Mouse (Mus musculus): ENCODE data around the gene Rbmx2.
A peak's percentile ranks its signal among the peaks of the same experiment; 100 is the strongest.

Rbmx2 gene

DNA sequence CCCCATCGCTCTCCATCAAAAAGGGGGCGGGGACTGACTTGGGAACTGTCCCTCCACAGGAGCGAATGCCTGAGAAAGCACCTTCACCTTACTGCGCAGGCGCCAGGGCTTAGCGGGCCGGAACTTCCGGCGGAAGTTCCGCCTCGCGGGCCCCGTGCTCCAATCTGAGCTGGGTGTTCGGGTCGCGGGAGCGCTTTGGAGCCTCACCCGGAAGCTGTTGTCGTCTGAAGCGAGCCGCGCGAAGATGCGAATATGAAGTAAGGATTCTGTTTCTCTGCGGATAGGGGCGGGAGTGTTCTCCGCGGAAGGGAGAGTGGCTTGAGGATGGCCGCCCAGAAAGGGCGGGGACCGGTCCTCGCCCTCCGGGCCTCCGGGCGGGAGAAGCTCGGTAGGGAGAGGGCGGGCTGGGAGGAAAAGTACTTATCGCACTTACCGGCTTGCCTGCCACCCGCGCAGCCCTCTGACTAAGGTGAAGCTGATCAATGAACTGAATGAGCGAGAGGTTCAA is at the start of gene Rbmx2:
Rbmx2 (plus strand) TSS at position 141 of the 508 bp plus-strand sequence.
- DNase-seq (ENCODE audit: low spot score in 2 of 2), result peak; percentile 82 to 93

DNA sequence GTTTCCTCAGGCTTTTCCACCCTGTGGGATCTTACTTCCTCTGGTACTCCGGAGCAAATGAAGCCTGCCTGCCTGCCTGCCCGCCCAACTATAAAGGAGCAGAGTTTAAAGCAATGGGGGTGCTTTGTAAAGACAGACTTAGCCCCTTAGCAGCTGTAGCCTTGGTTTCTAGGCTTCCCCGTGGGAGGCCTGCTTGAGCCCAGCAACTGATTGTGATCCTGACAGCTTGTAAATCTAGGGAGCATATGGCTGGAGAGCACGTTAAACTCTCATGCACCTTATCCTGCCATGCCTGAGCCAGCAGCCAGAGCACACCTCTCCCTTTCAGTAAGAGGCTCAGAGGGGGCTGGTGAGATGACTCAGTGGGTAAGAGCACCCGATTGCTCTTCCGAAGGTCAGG is 28.0 kb upstream of the Rbmx2 start:
- no peak for DNase-seq (ENCODE audit: low spot score in 2 of 2)

DNA sequence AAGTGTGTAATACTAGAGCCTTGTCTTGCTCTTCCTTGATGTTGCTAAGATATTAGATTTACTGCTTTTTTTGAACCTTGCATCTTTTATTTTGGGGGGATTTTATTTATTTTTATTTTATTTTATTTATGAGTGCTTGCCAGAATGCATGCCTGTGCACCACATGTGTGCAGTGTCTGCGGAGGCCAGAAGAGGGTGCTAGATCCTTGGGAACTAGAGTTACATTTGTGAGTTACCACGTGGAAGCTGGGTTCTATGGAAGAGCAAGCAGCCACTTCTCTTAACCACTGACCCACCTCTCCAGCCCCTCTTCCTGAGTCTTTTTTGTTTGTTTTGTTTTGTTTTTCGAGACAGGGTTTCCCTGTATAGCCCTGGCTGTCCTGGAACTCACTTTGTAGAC is 25.2 kb upstream of the Rbmx2 start:
- no peak for DNase-seq (ENCODE audit: low spot score in 2 of 2)

DNA sequence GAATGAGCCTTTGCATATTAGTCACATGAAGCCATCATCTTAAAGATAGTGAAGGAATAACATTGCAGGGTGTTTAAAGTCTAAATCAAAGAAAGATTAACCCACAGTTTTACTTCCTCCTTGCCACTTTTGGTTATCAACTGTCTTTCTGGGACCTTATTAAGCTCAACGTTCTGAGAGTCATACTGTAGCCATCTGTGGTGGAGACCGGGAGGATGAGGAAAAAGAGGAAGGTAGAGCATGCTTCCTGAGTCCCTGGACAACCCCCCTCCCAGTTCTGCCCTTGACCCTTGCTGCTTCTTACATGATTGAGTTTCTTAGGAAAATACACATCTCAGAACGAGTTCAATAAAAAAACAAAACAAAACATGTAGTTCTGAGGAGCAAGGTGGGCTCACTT is 23.1 kb upstream of the Rbmx2 start:
- no peak for DNase-seq (ENCODE audit: low spot score in 2 of 2)

DNA sequence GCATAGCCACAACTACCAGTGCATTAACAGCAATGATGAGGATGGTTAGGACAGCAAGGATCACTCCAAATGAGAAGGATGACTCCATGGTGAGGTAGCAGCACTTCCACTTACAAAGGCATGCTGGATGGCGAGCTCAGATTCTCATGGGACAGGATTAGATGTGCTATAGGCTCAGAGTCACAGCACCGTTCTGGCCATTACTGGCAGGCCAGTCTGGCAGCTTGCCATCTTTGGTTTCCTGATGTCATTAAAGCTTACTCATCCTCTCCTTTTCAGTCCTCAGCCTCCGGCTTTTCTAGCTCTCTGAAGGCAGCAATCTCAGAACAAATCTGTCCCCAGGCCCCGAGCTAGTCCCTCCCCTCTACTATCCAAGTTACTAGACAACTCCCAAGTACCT is 20.6 kb upstream of the Rbmx2 start, which contains the start of gene Gpr119:
Gpr119 (minus strand) TSS at position 308 of the 400 bp plus-strand sequence.
- no peak for DNase-seq (ENCODE audit: low spot score in 2 of 2)

DNA sequence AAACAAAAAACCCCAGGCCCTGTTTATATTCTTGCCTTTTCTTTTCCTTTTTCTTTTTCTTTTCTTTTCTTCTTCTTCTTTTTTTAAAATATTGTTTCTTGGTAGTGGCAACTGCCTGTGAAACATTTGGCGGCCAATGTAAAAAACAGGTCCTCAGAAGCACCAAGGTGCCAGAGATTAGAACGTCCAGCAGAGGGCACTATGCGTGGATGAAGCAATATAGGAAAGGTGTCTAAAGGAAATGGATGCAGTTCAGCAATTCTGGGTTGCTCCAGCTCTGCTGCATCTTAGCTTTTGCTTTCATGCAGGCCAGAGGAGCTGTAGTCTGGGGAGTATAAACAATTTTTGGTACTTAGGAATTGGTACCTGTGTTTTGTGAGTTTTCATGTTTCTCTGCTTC is 11.4 kb upstream of the Rbmx2 start:
- DNase-seq (ENCODE audit: low spot score in 2 of 2), result peak; percentile 18 to 45

GRCm38 (mm10) chrX:48683857-48684256 is 10.9 kb upstream of the Rbmx2 start:
- DNase-seq (ENCODE audit: low spot score in 2 of 2), result no peak

- DNase-seq (ENCODE audit: low spot score in 2 of 2), result no peak
These were observed 344 bp upstream of the Rbmx2 start for GRCm38 (mm10) chrX:48694460-48694859.

DNA sequence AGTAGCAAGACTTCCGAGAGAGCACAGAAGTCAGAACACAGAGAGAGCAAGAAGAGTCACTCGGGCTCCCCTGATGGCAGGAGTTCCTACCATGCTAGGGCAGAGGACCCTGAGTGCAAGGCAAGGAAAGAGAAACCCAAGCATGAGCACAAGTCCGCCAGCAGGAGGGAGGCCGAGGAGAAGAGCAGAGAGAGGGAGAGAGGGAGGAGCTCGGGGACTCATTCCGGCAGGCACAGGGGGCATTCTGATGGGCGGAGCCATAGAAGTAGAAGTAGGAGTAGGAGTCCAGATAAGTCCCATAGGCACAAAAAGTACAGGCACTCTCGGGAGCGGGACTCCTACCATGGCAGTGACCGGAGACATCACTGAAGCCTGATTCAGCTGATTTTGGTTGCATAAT is 14.9 kb downstream of the Rbmx2 start:
- DNase-seq (ENCODE audit: low spot score in 2 of 2), result no peak

DNA sequence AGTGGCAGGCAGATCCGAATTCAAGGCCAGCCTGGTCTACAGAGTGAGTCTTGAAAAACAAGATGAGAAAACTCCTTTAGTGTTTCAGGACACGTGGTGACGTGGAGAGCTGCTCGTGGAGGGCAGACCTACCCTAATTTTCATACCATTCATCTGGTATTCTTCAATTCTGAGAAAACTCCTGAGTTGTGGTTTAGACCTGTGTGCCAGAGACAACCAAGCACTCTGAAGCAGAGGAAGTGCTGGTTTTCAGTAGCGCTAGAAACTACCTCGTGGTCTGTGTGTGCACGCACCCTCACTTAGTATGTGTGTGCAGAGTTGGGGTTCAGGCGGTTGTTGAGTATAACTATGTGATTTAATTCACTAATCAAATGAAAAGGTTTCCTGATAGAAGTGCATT is 18.0 kb downstream of the Rbmx2 start:
- no peak for DNase-seq (ENCODE audit: low spot score in 2 of 2)

GRCm38 (mm10) chrX:48754710-48755283 is 60.0 kb downstream of the Rbmx2 start:
- no peak for DNase-seq (ENCODE audit: low spot score in 2 of 2)
